Mouse (Mus musculus): Measurements from ENCODE around the gene Stap2. TPM values are rescaled to one million over a fixed set of nuclear protein-coding genes. Genes with fewer than 3 reads are reported as not detected.

Stap2 gene
- polyA plus RNA-seq, 1 experiment, result 0.46 TPM

DNA sequence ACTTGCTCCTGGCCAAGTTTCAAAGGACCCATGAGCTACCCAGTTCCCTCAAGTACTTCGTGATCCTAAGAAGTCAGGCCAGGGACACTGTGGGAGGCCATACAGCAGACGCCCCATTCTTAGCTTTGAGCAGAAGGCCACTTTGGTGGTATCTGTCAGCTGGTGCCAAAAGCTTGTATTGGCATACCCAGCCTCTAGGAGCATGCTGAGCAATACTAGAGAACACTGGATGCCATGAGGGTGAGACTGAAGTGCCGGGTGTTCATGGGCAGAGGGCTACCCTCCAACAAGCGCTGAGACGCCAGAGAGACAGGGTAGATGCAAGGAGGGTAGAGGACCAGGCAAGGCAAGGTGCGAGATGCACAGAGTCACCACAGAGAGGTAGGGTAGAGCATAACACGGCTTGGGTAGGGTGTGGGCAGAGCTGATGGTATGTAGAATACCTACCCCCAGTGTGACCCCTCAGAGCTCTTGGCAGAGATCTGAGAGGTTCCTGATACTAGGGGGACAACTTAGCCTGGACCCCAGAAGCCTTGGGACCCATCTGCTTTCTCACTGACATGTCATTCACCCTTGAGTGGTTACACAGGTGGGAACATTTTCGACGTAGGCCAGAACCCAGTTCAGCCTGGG lies 25.0 kb upstream of the Stap2 start:
- Histone ChIP-seq H3K27me3 (ENCODE audit: control insufficient read depth, insufficient read depth, insufficient read length) (no peaks in the 10 kb centered on the region), H3ac (ENCODE audit: control insufficient read depth, insufficient read length) (no peak overlapping the region), H3K4me3 (no peak overlapping the region), H3K36me3 (ENCODE audit: control insufficient read depth, insufficient read depth) (peaks cover 5% of the 10 kb centered on the region), H3K79me2 (ENCODE audit: control insufficient read depth, insufficient read depth) (peaks cover 95% of the 10 kb centered on the region), H3K4me2 (ENCODE audit: low read depth) (peak overlapping the region; percentile 50)
- no peak for TF ChIP-seq REST (IDR thresholded peaks at IDR 0.05; ENCODE audit: insufficient read depth, insufficient read length)

DNA sequence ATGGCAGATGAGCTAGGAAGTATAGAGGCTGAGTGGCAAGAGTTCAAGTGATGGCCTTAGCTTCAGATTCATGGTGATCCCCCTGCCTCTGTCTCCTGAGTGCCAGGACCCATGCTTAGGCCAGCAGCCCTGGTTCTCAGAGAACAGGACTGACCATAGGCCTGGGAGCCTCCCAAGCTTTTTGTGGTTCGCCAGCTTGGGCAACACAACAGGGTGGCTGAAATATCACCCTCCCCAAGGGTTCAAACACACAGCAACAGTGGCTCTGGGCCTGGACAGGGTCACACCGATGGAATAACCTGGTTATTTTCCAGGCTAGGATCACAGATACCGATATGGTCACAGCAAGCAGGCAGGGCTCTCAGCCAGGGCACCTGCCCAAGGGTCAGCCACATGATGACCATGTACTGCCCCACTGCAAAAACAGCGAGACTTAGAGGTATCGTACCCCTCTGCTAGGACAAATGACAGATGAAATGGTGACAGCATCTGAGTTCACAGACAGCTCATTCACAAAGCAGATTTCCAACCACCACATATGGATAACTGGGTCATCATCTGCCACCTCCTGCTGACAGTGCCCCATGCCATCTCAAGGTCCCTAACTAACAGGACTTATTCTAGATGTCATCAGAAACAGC lies 22.5 kb upstream of the Stap2 start:
- Histone ChIP-seq H3K4me3 (no peak overlapping the region), H3K27me3 (ENCODE audit: control insufficient read depth, insufficient read depth, insufficient read length) (no peaks in the 10 kb centered on the region), H3ac (ENCODE audit: control insufficient read depth, insufficient read length) (no peak overlapping the region), H3K4me2 (ENCODE audit: low read depth) (peak overlapping the region; percentile 13), H3K79me2 (ENCODE audit: control insufficient read depth, insufficient read depth) (peaks cover 95% of the 10 kb centered on the region), H3K36me3 (ENCODE audit: control insufficient read depth, insufficient read depth) (peaks cover 5% of the 10 kb centered on the region)
- no peak for TF ChIP-seq E2F4 (IDR thresholded peaks at IDR 0.05; ENCODE audit: insufficient read depth)
- no peak for TF ChIP-seq MAX (IDR thresholded peaks at IDR 0.05; ENCODE audit: low read depth)
- TF ChIP-seq MYOG (IDR thresholded peaks at IDR 0.05; ENCODE audit: control insufficient read depth in 1 of 3, insufficient read depth in 1 of 3, insufficient read length in 2 of 3, low read depth in 2 of 3), result no peak
- TF ChIP-seq POLR2A (IDR thresholded peaks at IDR 0.05; ENCODE audit: insufficient read length, low read depth), result no peak
- TF ChIP-seq MYOD1 (IDR thresholded peaks at IDR 0.05; ENCODE audit: control insufficient read depth in 1 of 3, insufficient read length in 2 of 3, low read depth in 2 of 3), result peak in 1 of 3 experiments; percentile 9
- TF ChIP-seq POLR2AphosphoS2 (IDR thresholded peaks at IDR 0.05; ENCODE audit: insufficient read length, low read depth), result no peak

DNA sequence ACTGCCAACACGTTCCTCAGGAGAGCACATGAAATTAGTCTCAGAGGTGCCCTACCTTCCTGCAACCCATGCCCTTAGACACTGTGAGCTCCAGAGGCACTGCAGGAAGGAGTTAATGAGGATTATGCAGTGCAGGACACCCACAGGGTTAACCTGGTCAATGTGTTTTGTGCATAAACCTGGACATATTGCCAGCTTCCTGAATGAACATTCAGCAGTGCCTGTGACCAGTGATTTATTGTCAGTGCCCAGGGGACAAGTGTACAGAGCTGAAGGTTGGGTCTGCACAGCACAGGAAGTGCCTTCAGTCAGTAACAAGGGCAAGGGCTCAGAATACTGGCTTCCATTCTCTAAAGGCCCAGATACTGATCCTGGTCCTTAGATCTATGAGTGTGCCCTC lies 21.5 kb upstream of the Stap2 start:
- Histone ChIP-seq H3K4me3 (no peak overlapping the region), H3K27me3 (ENCODE audit: control insufficient read depth, insufficient read depth, insufficient read length) (no peaks in the 10 kb centered on the region), H3K79me2 (ENCODE audit: control insufficient read depth, insufficient read depth) (peaks cover 95% of the 10 kb centered on the region), H3K4me2 (ENCODE audit: low read depth) (peak overlapping the region; percentile 53), H3ac (ENCODE audit: control insufficient read depth, insufficient read length) (no peak overlapping the region), H3K36me3 (ENCODE audit: control insufficient read depth, insufficient read depth) (peaks cover 5% of the 10 kb centered on the region)
- TF ChIP-seq USF1 (IDR thresholded peaks at IDR 0.05; ENCODE audit: low read depth) (no peak), SRF (IDR thresholded peaks at IDR 0.05; ENCODE audit: control insufficient read depth, insufficient read length, low read depth) (no peak), REST (IDR thresholded peaks at IDR 0.05; ENCODE audit: insufficient read depth, insufficient read length) (no peak), MYOG (IDR thresholded peaks at IDR 0.05; ENCODE audit: control insufficient read depth in 1 of 3, insufficient read depth in 1 of 3, insufficient read length in 2 of 3, low read depth in 2 of 3) (no peak), POLR2A (IDR thresholded peaks at IDR 0.05; ENCODE audit: insufficient read length, low read depth) (no peak), TCF12 (IDR thresholded peaks at IDR 0.05; ENCODE audit: insufficient read depth, poor library complexity, severe bottlenecking) (no peak), MAX (IDR thresholded peaks at IDR 0.05; ENCODE audit: low read depth) (no peak)

DNA sequence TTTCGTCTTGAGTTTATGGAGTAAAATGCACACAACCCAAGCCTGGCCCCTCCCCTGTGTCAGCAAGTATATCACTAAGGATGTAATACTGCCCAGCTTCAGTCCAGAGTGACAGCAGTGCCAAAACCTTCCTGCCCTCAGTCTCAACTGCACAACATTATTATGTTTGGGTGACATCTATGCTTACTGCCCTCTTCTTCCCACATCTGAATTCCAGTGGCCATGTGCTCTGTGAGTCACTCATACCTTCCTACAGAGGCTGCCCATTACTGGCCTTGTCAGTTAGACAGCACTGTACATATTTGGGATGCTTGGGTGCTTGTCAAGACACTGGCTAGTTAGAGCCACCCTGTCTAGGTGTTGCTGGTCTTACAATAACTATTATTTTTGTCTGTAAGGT lies 20.9 kb upstream of the Stap2 start:
- Histone ChIP-seq H3K36me3 (ENCODE audit: control insufficient read depth, insufficient read depth) (peaks cover 5% of the 10 kb centered on the region), H3K79me2 (ENCODE audit: control insufficient read depth, insufficient read depth) (peaks cover 96% of the 10 kb centered on the region), H3K4me2 (ENCODE audit: low read depth) (peak overlapping the region; percentile 53), H3K27me3 (ENCODE audit: control insufficient read depth, insufficient read depth, insufficient read length) (no peaks in the 10 kb centered on the region), H3ac (ENCODE audit: control insufficient read depth, insufficient read length) (no peak overlapping the region), H3K4me3 (no peak overlapping the region)
- TF ChIP-seq SRF (IDR thresholded peaks at IDR 0.05; ENCODE audit: control insufficient read depth, insufficient read length, low read depth), result no peak
- TF ChIP-seq E2F4 (IDR thresholded peaks at IDR 0.05; ENCODE audit: insufficient read depth), result no peak
- peak; percentile 80 for TF ChIP-seq MAX (IDR thresholded peaks at IDR 0.05; ENCODE audit: low read depth)
- no peak for TF ChIP-seq TCF3 (IDR thresholded peaks at IDR 0.05; ENCODE audit: insufficient read length, low read depth)
- TF ChIP-seq TCF12 (IDR thresholded peaks at IDR 0.05; ENCODE audit: insufficient read depth, poor library complexity, severe bottlenecking), result no peak
- no peak for TF ChIP-seq POLR2AphosphoS2 (IDR thresholded peaks at IDR 0.05; ENCODE audit: insufficient read length, low read depth)
- no peak for TF ChIP-seq POLR2A (IDR thresholded peaks at IDR 0.05; ENCODE audit: insufficient read length, low read depth)
- TF ChIP-seq USF1 (IDR thresholded peaks at IDR 0.05; ENCODE audit: low read depth), result peak; percentile 67
- no peak for TF ChIP-seq REST (IDR thresholded peaks at IDR 0.05; ENCODE audit: insufficient read depth, insufficient read length)
- TF ChIP-seq MYOG (IDR thresholded peaks at IDR 0.05; ENCODE audit: control insufficient read depth in 1 of 3, insufficient read depth in 1 of 3, insufficient read length in 2 of 3, low read depth in 2 of 3), result no peak
- TF ChIP-seq MYOD1 (IDR thresholded peaks at IDR 0.05; ENCODE audit: control insufficient read depth in 1 of 3, insufficient read length in 2 of 3, low read depth in 2 of 3), result peak in 1 of 3 experiments; percentile 52
- no peak for TF ChIP-seq CEBPB (IDR thresholded peaks at IDR 0.05; ENCODE audit: insufficient read depth, poor library complexity, severe bottlenecking)

DNA sequence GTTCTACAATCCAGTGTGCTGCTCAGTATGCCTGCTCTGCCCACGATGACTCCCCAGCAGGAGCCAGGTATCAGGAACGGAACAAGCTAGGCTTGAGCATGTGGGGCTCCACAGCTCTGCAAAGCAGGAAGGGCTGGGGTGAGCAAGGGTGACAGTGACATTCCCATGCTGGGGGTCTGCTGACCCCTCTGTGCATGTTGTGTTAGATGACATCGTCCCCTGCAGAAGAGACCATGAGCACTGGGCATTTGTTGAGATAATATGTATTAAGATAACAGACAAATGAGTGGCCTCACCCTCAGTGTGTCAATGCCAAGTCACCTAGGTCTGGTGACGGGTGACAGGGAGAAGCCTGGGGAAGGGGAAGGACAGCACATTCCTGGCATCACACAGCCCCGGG lies 19.5 kb upstream of the Stap2 start:
- H3K36me3 ChIP-seq (ENCODE audit: control insufficient read depth, insufficient read depth), result no peaks in the 10 kb centered on the region

More for the DNA sequence above, 19.5 kb upstream of the Stap2 start:
- Histone ChIP-seq H3K27me3 (ENCODE audit: control insufficient read depth, insufficient read depth, insufficient read length) (no peaks in the 10 kb centered on the region), H3ac (ENCODE audit: control insufficient read depth, insufficient read length) (no peak overlapping the region), H3K4me2 (ENCODE audit: low read depth) (no peak overlapping the region), H3K79me2 (ENCODE audit: control insufficient read depth, insufficient read depth) (peaks cover 92% of the 10 kb centered on the region), H3K4me3 (no peak overlapping the region)
- TF ChIP-seq MYOD1 (IDR thresholded peaks at IDR 0.05; ENCODE audit: control insufficient read depth in 1 of 3, insufficient read length in 2 of 3, low read depth in 2 of 3) (no peak), SRF (IDR thresholded peaks at IDR 0.05; ENCODE audit: control insufficient read depth, insufficient read length, low read depth) (no peak), MYOG (IDR thresholded peaks at IDR 0.05; ENCODE audit: control insufficient read depth in 1 of 3, insufficient read depth in 1 of 3, insufficient read length in 2 of 3, low read depth in 2 of 3) (no peak), TCF12 (IDR thresholded peaks at IDR 0.05; ENCODE audit: insufficient read depth, poor library complexity, severe bottlenecking) (no peak), E2F4 (IDR thresholded peaks at IDR 0.05; ENCODE audit: insufficient read depth) (no peak), CEBPB (IDR thresholded peaks at IDR 0.05; ENCODE audit: insufficient read depth, poor library complexity, severe bottlenecking) (no peak), REST (IDR thresholded peaks at IDR 0.05; ENCODE audit: insufficient read depth, insufficient read length) (no peak), POLR2A (IDR thresholded peaks at IDR 0.05; ENCODE audit: insufficient read length, low read depth) (no peak), MAX (IDR thresholded peaks at IDR 0.05; ENCODE audit: low read depth) (no peak), POLR2AphosphoS2 (IDR thresholded peaks at IDR 0.05; ENCODE audit: insufficient read length, low read depth) (no peak), USF1 (IDR thresholded peaks at IDR 0.05; ENCODE audit: low read depth) (no peak), TCF3 (IDR thresholded peaks at IDR 0.05; ENCODE audit: insufficient read length, low read depth) (no peak)
